Mouse (Mus musculus) brown adipose tissue, adult 24 weeks (tissue): ENCODE measurements at regions not wholly inside any gene's neighbourhood (a gene's known extent, or its start where the extent isn't known, plus 50 kb on each side); places are given as distances from the start of the nearest gene placed in this dataset.
"Not testable (repeated sequence)": the region's sequence is repeated elsewhere in the genome, so short reads cannot be mapped to it uniquely, and the experiment has no call there.

Experiments used
- H3K27ac ChIP-seq: fragments of 200-500 bp; replicated peaks from 2 replicates; pipeline ENCODE4 v1.5.1; 2012; ENCODE audit warnings: low read depth, mild to moderate bottlenecking, low read length
- H3K4me1 ChIP-seq: fragments of 200-500 bp; 2 replicates; pipeline ENCODE4 v1.6.1; 2012; ENCODE audit warnings: low read length, mixed read lengths; ENCODE audit not compliant: control insufficient read depth, insufficient read depth, insufficient read length
- H3K4me3 ChIP-seq: fragments of 200-500 bp; 2 replicates; pipeline ENCODE4 v1.5.1; 2012; ENCODE audit warnings: low read depth, mild to moderate bottlenecking, low read length, moderate library complexity; ENCODE audit not compliant: insufficient read depth

- Histone ChIP-seq H3K4me1 (peaks cover 5% of the 10 kb centered on the region; the same call in 1 of the 2 replicates), H3K27ac (no peak overlapping the region), H3K4me3 (no peak overlapping the region)
These were observed 199.4 kb downstream of the Antxr2 start for GRCm38 (mm10) chr5:97831421-97831820.

DNA sequence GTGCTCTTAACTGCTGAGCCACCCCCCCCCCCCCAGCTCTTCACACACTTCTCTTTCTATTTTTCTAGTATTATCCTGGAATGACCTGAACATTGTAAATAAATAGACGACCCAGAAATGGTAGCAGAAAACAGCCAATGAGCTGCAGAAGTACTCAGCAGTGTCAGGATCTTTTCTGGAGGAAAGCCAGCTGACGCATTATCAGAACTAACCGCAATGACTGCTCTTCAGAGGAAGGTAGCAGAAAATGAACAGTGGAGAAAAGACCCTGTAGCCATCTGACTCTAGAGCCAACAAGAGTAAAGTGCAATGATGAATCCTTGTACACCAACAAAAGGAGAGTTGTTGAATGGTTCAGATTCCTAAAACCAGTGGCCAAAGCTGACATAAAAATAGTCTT is 213.4 kb downstream of the Antxr2 start:
- Histone ChIP-seq H3K4me3 (no peak overlapping the region), H3K27ac (no peak overlapping the region), H3K4me1 (no peaks in the 10 kb centered on the region)

GRCm38 (mm10) chr5:97815357-97815756 is 215.5 kb downstream of the Antxr2 start:
- Histone ChIP-seq H3K4me1 (no peaks in the 10 kb centered on the region), H3K27ac (no peak overlapping the region)

GRCm38 (mm10) chr5:97814700-97815099 is 216.1 kb downstream of the Antxr2 start:
- Histone ChIP-seq H3K4me3 (no peak overlapping the region), H3K4me1 (no peaks in the 10 kb centered on the region), H3K27ac (no peak overlapping the region)

More at GRCm38 (mm10) chr5:97815357-97815756, 215.5 kb downstream of the Antxr2 start:
- H3K4me3 ChIP-seq = no peak overlapping the region

DNA sequence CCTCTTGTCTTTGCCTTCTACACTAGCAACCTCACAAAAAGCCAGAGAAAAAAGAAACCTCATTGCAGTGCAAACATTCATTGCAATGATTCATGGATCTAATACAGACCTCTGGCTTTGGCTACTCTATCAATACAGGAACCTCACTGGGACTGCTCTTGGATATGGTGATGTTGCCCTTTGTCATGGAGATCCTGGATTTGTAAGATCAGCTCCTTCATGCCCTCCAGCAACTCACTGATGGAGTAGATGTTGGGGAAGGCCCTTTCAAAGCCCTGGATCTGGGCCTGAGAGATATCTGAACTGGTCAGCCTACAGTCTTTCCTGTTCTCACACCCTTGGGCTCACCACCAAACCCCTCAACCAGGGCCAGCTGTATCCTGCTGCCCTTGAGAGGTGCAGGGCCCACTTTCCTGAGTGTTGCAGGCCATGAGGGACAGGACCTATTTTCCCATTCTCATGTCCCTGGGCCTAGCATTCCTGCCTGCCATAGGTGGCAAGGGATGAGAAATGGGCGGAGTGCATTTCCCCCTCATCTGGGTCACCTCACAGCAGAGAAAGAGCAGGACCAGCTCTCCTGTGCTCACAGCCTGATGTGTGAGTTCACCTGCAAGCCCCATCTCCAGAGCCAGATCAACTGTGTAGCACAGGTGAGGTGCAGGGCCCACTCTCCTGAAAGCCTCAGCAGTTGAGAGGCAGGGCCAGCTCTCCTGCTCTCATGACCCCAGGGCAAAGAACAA is 218.1 kb downstream of the Antxr2 start:
- no peaks in the 10 kb centered on the region for H3K4me1 ChIP-seq

DNA sequence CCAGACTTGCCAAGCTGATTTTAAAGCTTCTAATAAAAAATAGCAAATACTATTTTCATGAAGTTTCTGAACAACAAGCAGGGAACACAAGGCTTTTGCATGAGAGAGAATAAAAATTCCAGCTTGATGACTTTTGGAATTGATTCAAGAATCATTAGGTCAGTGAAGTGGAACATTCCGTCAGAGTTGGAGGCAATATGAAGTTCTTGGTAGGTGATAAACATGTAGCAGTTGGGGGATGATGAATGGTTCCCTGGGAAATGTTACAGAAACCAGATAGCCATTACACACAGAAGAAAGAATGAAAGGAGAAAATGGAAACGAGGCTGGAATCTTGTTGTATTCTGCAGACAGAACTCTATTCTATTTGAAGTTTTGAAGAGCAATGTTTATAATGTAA is 221.8 kb downstream of the Antxr2 start:
- Histone ChIP-seq H3K27ac (no peak overlapping the region), H3K4me3 (no peak overlapping the region), H3K4me1 (no peaks in the 10 kb centered on the region)

More for the DNA sequence above, 218.1 kb downstream of the Antxr2 start:
- Histone ChIP-seq H3K4me3 (no peak overlapping the region), H3K27ac (no peak overlapping the region)

DNA sequence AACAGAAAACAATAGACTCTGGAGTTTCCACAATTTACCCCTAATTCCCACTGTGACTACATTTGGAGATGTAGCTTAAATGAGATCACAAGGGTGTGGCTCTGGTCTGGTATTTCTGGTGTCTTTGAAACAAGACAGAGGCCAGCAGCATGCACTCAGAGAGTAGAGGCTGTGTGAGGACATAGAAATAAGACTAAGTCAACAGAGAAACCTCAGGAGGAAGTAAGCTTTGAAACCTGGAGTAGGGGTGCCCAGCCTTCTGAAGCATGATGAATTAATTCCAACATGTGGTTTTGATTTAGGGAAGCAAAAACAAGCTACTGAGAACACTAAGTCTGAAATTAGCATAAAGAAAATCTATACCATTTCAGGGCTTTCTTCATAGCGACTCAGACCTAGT is 223.7 kb downstream of the Antxr2 start:
- no peak overlapping the region for H3K27ac ChIP-seq
- no peaks in the 10 kb centered on the region for H3K4me1 ChIP-seq
- H3K4me3 ChIP-seq = no peak overlapping the region

- Histone ChIP-seq H3K4me1 (no peaks in the 10 kb centered on the region), H3K4me3 (no peak overlapping the region), H3K27ac (no peak overlapping the region)
These were observed 224.1 kb downstream of the Antxr2 start for GRCm38 (mm10) chr5:97806754-97807153.

DNA sequence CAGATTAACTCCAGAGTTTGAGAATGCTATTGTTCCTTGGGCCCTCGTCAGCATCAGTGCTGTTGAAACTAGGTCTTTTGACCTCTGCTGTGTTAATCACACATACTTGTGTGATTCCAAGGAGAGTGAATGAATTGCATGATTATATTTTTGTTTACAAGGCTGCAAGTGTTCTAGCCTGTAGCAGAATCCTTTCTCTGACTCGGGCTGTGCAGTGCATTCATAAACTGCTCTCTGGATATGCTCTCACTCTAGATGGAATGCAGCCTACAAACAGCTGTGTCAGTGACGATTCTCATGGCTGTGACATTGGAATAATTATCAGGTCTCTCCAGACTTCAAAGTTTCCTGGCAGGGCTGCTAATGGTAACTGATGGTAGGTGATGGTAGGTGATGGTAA is 230.8 kb downstream of the Antxr2 start:
- H3K27ac ChIP-seq = no peak overlapping the region
- no peaks in the 10 kb centered on the region for H3K4me1 ChIP-seq

DNA sequence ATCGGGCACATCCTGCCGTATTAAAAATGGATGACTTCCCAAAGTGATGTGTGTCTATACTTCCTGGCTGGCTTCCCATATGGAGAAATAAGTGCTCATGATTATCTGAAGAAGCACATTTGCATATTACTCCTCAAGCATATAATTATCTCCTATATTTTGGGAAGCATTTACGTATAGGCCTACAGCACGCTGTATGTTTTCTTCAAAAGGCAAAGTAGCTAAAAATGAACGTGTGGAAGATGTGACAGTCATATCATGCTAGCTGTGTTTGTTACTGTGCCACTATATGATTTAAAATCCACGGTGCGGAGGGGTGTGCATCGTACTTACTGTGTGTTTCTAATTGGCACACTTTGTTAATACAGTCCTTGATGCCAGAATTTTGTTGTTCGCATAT is 242.7 kb downstream of the Antxr2 start:
- no peak overlapping the region for H3K4me3 ChIP-seq
- H3K27ac ChIP-seq = no peak overlapping the region
- no peaks in the 10 kb centered on the region for H3K4me1 ChIP-seq

More for the DNA sequence above, 230.8 kb downstream of the Antxr2 start:
- H3K4me3 ChIP-seq = no peak overlapping the region

GRCm38 (mm10) chr5:97787001-97787400 is 243.8 kb downstream of the Antxr2 start:
- Histone ChIP-seq H3K4me3 (no peak overlapping the region), H3K27ac (no peak overlapping the region), H3K4me1 (no peaks in the 10 kb centered on the region)

DNA sequence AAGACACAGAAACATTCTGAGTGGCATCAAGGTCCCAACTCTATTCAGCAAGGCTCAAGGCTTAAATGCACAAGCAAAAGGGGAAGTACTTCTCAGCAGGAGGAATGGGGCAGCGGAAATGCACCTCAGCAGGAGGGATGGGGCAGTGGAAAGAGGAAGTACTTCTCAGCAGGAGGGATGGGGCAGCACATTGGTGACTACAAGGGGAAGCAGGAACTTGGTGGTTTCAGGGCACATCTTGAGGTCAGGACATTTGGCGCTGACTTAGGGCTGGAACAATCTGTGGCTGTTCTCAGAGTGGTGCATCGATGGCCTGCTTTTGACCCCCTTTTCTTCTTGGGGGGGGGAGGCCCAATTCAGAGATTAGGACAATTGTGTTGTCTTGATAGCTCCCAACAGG is 255.7 kb downstream of the Antxr2 start:
- H3K4me3 ChIP-seq, H3K4me1 ChIP-seq, H3K27ac ChIP-seq: not testable (repeated sequence)

- H3K4me3 ChIP-seq, H3K27ac ChIP-seq, H3K4me1 ChIP-seq: not testable (repeated sequence)
These were observed 257.4 kb downstream of the Antxr2 start for GRCm38 (mm10) chr5:97773451-97773850.

- Histone ChIP-seq H3K4me1 (no peaks in the 10 kb centered on the region), H3K4me3 (no peak overlapping the region), H3K27ac (no peak overlapping the region)
These were observed 280.5 kb upstream of the Gk2 start for GRCm38 (mm10) chr5:97737339-97737738.

- Histone ChIP-seq H3K27ac (no peak overlapping the region), H3K4me3 (no peak overlapping the region), H3K4me1 (no peaks in the 10 kb centered on the region)
These were observed 274.1 kb upstream of the Gk2 start for GRCm38 (mm10) chr5:97730920-97731319.

GRCm38 (mm10) chr5:97719364-97719763 is 262.5 kb upstream of the Gk2 start:
- H3K27ac ChIP-seq, H3K4me1 ChIP-seq, H3K4me3 ChIP-seq: not testable (repeated sequence)
